Mouse (Mus musculus): ENCODE results near the gene Tmem189.

The Tmem189 gene

GRCm38 (mm10) chr2:167632731-167633536 lies 56.7 kb downstream of the Tmem189 start:
- in situ Hi-C loops (cut with MboI; ENCODE audit: unreplicated experiment in 2 of 2): no loop called here

GRCm38 (mm10) chr2:167631591-167632448 lies 57.8 kb downstream of the Tmem189 start, which contains the start of gene Ube2v1:
Gene Ube2v1, minus strand, starts transcription at chr2:167632095.
- in situ Hi-C loops (cut with MboI; ENCODE audit: unreplicated experiment in 2 of 2): no loop called here

GRCm38 (mm10) chr2:167631181-167631590 lies 58.4 kb downstream of the Tmem189 start:
- in situ Hi-C loops (cut with MboI; ENCODE audit: unreplicated experiment in 2 of 2): no loop called here

- in situ Hi-C loops (cut with MboI; ENCODE audit: unreplicated experiment in 2 of 2): no loop called here
Observed at GRCm38 (mm10) chr2:167630421-167630820, 59.2 kb downstream of the Tmem189 start.

- in situ Hi-C loops (cut with MboI; ENCODE audit: unreplicated experiment in 2 of 2): no loop called here
Observed at GRCm38 (mm10) chr2:167629665-167630209, 59.9 kb downstream of the Tmem189 start.

- in situ Hi-C loops (cut with MboI; ENCODE audit: unreplicated experiment in 2 of 2): no loop called here
Observed at GRCm38 (mm10) chr2:167628872-167629271, 60.8 kb downstream of the Tmem189 start.

GRCm38 (mm10) chr2:167627019-167627418 lies 62.6 kb downstream of the Tmem189 start:
- in situ Hi-C loops (cut with MboI; ENCODE audit: unreplicated experiment in 2 of 2): no loop called here

GRCm38 (mm10) chr2:167625670-167626069 lies 64.0 kb downstream of the Tmem189 start:
- in situ Hi-C loops (cut with MboI; ENCODE audit: unreplicated experiment in 2 of 2): no loop called here

- in situ Hi-C loops (cut with MboI; ENCODE audit: unreplicated experiment in 2 of 2): loop anchor here in 1 of 2 experiments (25.0 kb wide), 1 partner anchor 337 kb away; no protein-coding TSS in a partner anchor
Observed at GRCm38 (mm10) chr2:167624368-167625075, 65.1 kb downstream of the Tmem189 start.

- in situ Hi-C loops (cut with MboI; ENCODE audit: unreplicated experiment in 2 of 2): loop anchor here in 1 of 2 experiments (25.0 kb wide), 1 partner anchor 336 kb away; no protein-coding TSS in a partner anchor
Observed at GRCm38 (mm10) chr2:167622965-167623364, 66.7 kb downstream of the Tmem189 start.

- in situ Hi-C loops (cut with MboI; ENCODE audit: unreplicated experiment in 2 of 2): loop anchor here in 1 of 2 experiments (25.0 kb wide), 1 partner anchor 335 kb away; no protein-coding TSS in a partner anchor
Observed at GRCm38 (mm10) chr2:167622352-167622751, 67.3 kb downstream of the Tmem189 start.

GRCm38 (mm10) chr2:167621255-167622087 lies 68.2 kb downstream of the Tmem189 start:
- in situ Hi-C loops (cut with MboI; ENCODE audit: unreplicated experiment in 2 of 2): loop anchor here in 1 of 2 experiments (25.0 kb wide), 1 partner anchor 334 kb away; no protein-coding TSS in a partner anchor

GRCm38 (mm10) chr2:167617472-167617871 lies 72.2 kb downstream of the Tmem189 start:
- in situ Hi-C loops (cut with MboI; ENCODE audit: unreplicated experiment in 2 of 2): loop anchor here in 1 of 2 experiments (25.0 kb wide), 1 partner anchor 330 kb away; no protein-coding TSS in a partner anchor

- in situ Hi-C loops (cut with MboI; ENCODE audit: unreplicated experiment in 2 of 2): loop anchor here in 1 of 2 experiments (25.0 kb wide), 1 partner anchor 330 kb away; no protein-coding TSS in a partner anchor
Observed at GRCm38 (mm10) chr2:167617034-167617433, 72.6 kb downstream of the Tmem189 start.

- in situ Hi-C loops (cut with MboI; ENCODE audit: unreplicated experiment in 2 of 2): loop anchor here in 1 of 2 experiments (25.0 kb wide), 1 partner anchor 326 kb away; no protein-coding TSS in a partner anchor
Observed at GRCm38 (mm10) chr2:167613335-167613734, 76.3 kb downstream of the Tmem189 start.

GRCm38 (mm10) chr2:167612122-167612521 lies 77.5 kb downstream of the Tmem189 start:
- in situ Hi-C loops (cut with MboI; ENCODE audit: unreplicated experiment in 2 of 2): loop anchor here in 1 of 2 experiments (25.0 kb wide), 1 partner anchor 325 kb away; no protein-coding TSS in a partner anchor

- in situ Hi-C loops (cut with MboI; ENCODE audit: unreplicated experiment in 2 of 2): loop anchor here in 1 of 2 experiments (25.0 kb wide), 1 partner anchor 324 kb away; no protein-coding TSS in a partner anchor
Observed at GRCm38 (mm10) chr2:167611287-167611686, 78.3 kb downstream of the Tmem189 start.

GRCm38 (mm10) chr2:167606745-167607123 lies 82.9 kb downstream of the Tmem189 start:
- in situ Hi-C loops (cut with MboI; ENCODE audit: unreplicated experiment in 2 of 2): loop anchor here in 1 of 2 experiments (10.0 to 25.0 kb wide), 2 partner anchors 182 to 319 kb away; partner anchors contain the start of gene Slc9a8
